Mouse (Mus musculus): ENCODE measurements around the gene Cd5. TPM values are rescaled to one million over a fixed set of nuclear protein-coding genes. Genes with fewer than 3 reads are reported as not detected.

Gene Cd5
- under 1 TPM; 0.10 to 0.14 TPM for total RNA-seq (2021)
- polyA plus RNA-seq (2012; rRNA removed) = 0.15 and 0.26 TPM in 2 replicates
- long read RNA-seq = 0 reads

- no peak for DNase-seq
These were observed at the start of gene Cd5 for GRCm38 (mm10) chr19:10738811-10739210. Gene Cd5, minus strand, starts transcription at chr19:10739002.

- no peak for DNase-seq
These were observed 49.4 kb upstream of the Cd5 start for GRCm38 (mm10) chr19:10788242-10788641.

- DNase-seq = no peak
These were observed 48.6 kb upstream of the Cd5 start for GRCm38 (mm10) chr19:10787406-10787805.

- DNase-seq = no peak
These were observed 48.0 kb upstream of the Cd5 start for GRCm38 (mm10) chr19:10786753-10787152.

- no peak for DNase-seq
These were observed 46.1 kb upstream of the Cd5 start for GRCm38 (mm10) chr19:10784796-10785459.

GRCm38 (mm10) chr19:10784061-10784460 lies 45.3 kb upstream of the Cd5 start:
- no peak for DNase-seq

- DNase-seq = no peak
These were observed 44.4 kb upstream of the Cd5 start for GRCm38 (mm10) chr19:10783168-10783567.

- DNase-seq = no peak
These were observed 42.8 kb upstream of the Cd5 start for GRCm38 (mm10) chr19:10781641-10782040.

- DNase-seq = no peak
These were observed 38.1 kb upstream of the Cd5 start for GRCm38 (mm10) chr19:10776906-10777305.

- DNase-seq = no peak
These were observed 35.3 kb upstream of the Cd5 start for GRCm38 (mm10) chr19:10774141-10774540.

- DNase-seq = no peak
These were observed 34.6 kb upstream of the Cd5 start for GRCm38 (mm10) chr19:10773384-10773783.

GRCm38 (mm10) chr19:10772866-10773265 lies 34.1 kb upstream of the Cd5 start:
- DNase-seq = no peak

- DNase-seq = no peak
These were observed 33.2 kb upstream of the Cd5 start for GRCm38 (mm10) chr19:10771995-10772394.

- DNase-seq = no peak
These were observed 30.8 kb upstream of the Cd5 start for GRCm38 (mm10) chr19:10769429-10770195.

GRCm38 (mm10) chr19:10768694-10769428 lies 30.1 kb upstream of the Cd5 start:
- DNase-seq = no peak

GRCm38 (mm10) chr19:10767631-10768030 lies 28.8 kb upstream of the Cd5 start:
- DNase-seq = no peak

GRCm38 (mm10) chr19:10763381-10764031 lies 24.7 kb upstream of the Cd5 start:
- DNase-seq = no peak

- DNase-seq = no peak
These were observed 23.7 kb upstream of the Cd5 start for GRCm38 (mm10) chr19:10762468-10762867.

- no peak for DNase-seq
These were observed 23.1 kb upstream of the Cd5 start for GRCm38 (mm10) chr19:10761794-10762415.

- no peak for DNase-seq
These were observed 21.4 kb upstream of the Cd5 start for GRCm38 (mm10) chr19:10759983-10760831.

- no peak for DNase-seq
These were observed 20.7 kb upstream of the Cd5 start for GRCm38 (mm10) chr19:10759525-10759924.
